Mouse (Mus musculus): ENCODE measurements around the gene Spaca9. TPM values are rescaled to one million over a fixed set of nuclear protein-coding genes. Genes with fewer than 3 reads are reported as not detected.
A peak's percentile ranks its signal among the peaks of the same experiment; 100 is the strongest.

The Spaca9 gene
- total RNA-seq (2022) = 1 to 10 TPM in 2 of 4 experiments, under 1 TPM in 2; 0.55 to 2.1 (median 1.1) TPM

DNA sequence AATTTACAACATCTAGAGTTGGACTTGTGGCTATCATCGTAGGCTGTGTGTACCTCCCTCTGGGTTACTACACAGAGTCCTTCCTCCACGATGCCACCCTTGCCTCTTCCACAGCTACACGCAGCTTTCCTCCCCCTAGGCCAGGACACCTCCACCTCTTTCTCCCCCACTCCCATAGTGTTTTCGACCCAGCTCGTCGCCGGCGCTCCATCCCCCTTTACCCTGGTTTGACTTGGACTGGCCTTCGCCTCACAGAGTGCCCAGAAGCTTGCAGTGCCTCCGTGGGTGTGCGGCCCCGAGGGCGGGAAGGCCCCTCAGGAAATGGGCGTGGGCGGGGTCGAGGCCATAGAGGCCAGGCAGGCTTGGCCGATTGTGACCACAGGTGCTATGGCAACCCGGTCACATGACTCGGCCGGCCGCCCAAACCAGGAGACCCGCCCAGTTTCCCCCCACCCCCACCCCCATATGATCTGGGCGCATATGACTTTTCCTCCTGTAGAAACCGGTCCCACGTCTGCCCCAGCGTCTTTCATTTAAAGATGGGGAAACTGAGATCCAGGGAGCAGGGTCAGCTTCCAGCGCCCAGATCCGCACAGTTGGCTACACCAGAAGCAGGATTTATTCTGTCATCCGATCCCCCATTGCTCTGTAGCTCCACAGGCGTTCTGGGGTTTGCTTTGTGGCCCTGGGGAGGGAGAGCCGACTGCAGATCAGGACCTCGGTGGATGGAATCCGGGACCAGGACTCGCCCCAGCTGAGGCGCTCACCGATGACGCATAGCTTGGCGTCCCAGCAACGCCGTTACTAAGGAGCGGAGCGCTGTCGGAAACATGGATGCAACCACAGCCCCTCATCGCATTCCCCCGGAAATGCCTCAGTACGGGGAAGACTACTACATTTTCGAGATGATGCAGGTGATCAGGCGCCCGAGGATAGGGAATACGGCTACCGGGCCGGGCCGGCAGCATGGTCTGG lies at the start of gene Spaca9, which contains the start of gene Ak8:
TSS of gene Spaca9 (minus strand) at position 367 of the 975 bp plus-strand sequence.
TSS of gene Ak8 (plus strand) at position 804 of the 975 bp plus-strand sequence.
- peak; percentile 69 to 75 for DNase-seq (ENCODE audit: low spot score in 2 of 2)

DNA sequence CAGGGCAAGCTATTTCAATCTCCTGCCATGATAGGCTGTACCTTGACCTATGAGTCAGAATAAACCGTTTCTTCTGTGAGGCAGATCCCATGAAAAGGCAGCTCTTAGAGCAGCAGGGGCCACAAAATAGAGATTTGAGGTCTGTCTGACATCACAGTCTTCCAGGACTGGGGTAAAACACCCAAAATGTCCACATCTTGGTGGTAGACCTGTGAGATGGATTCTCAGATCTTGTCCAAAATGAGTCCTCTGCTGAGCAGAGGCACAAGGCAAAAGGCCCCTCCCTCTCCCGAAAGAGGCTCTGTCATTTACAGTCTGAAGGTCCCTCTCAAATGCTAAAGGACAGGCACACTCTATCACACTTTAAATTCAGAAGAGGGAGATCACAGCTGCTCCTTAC lies 48.2 kb upstream of the Spaca9 start:
- DNase-seq (ENCODE audit: low spot score in 2 of 2) = no peak

DNA sequence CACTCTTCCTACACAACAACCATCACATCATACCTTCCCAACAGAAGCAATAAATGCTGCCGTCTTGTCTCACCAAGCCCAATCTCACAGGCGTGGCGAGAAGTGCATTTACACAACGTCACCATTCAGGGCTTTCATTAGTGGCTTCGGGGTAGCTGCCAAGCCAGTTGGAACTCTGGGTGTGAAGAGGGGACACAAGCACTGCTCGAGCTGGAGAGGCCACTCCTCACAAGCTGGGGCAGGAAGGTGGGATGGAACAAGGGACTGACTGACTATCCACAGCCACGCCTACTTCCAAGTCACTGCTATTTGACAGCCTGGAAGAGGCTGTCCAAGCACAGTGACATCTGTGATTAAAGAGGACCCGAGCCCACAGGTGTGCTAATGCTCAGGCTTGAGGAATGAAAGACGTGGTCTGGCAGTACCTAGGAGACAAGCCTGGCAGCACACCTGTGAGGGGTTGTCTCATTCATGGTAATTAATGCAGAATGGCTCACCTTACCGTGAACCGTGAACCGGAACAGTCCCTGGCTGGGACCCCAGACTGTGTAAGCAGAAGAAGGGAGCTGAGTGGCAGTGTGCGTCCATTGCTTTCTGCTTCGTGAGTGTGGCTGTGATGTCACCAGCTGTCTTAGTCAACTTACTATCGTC lies 47.3 kb upstream of the Spaca9 start:
- no peak for DNase-seq (ENCODE audit: low spot score in 2 of 2)

- DNase-seq (ENCODE audit: low spot score in 2 of 2) = no peak
These were observed 43.2 kb upstream of the Spaca9 start for GRCm38 (mm10) chr2:28742701-28743100.

- DNase-seq (ENCODE audit: low spot score in 2 of 2) = no peak
These were observed 40.6 kb upstream of the Spaca9 start for GRCm38 (mm10) chr2:28740159-28740558.

- no peak for DNase-seq (ENCODE audit: low spot score in 2 of 2)
These were observed 37.6 kb upstream of the Spaca9 start for GRCm38 (mm10) chr2:28737112-28737511.

- DNase-seq (ENCODE audit: low spot score in 2 of 2) = no peak
These were observed 31.1 kb upstream of the Spaca9 start for GRCm38 (mm10) chr2:28730676-28731075.

- no peak for DNase-seq (ENCODE audit: low spot score in 2 of 2)
These were observed 28.4 kb upstream of the Spaca9 start for GRCm38 (mm10) chr2:28727786-28728404.

DNA sequence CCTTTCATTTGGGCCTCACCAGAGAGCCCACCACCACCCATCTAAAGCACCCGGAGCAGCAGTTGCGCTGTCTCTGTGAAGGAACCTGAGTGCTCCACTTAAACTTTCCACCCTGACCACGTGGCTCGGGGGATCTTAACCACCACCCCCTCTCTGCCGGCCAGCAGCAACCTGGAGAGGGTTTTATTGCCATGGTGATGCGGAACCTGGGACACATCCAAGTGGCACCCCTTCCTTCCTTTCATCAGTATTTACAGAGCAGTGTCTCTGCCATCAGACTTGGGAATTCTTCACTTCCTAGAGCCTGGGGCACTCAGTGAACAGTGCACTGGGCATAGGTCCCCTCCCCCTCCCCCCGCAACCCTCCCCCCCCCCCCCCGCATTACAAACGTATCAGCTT lies 24.4 kb upstream of the Spaca9 start:
- DNase-seq (ENCODE audit: low spot score in 2 of 2) = no peak

- no peak for DNase-seq (ENCODE audit: low spot score in 2 of 2)
These were observed 22.9 kb upstream of the Spaca9 start for GRCm38 (mm10) chr2:28722419-28722818.

DNA sequence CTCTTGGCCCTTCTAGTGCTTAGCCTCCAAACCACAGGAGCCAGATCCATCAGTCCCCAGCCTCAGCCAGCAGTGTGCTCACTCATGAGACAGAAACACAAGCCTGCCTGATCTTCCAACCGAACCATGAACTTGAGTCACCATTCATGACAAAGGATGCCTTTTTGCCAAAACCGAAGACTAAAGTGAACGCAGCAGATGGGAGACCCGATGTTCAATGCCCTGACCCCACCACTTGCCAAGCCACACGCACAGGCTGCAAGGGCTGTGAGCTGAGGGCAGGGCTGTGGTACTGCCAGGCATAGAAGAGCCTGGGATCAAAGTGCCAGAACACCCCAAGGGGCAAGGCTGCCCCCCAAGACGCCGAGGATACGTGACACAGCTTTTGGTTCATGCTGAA lies 13.5 kb upstream of the Spaca9 start:
- DNase-seq (ENCODE audit: low spot score in 2 of 2) = no peak

GRCm38 (mm10) chr2:28706787-28707186 lies 7.3 kb upstream of the Spaca9 start:
- no peak for DNase-seq (ENCODE audit: low spot score in 2 of 2)

GRCm38 (mm10) chr2:28706106-28706636 lies 6.6 kb upstream of the Spaca9 start:
- DNase-seq (ENCODE audit: low spot score in 2 of 2) = no peak

GRCm38 (mm10) chr2:28701646-28702262 lies 2.2 kb upstream of the Spaca9 start:
- no peak for DNase-seq (ENCODE audit: low spot score in 2 of 2)

GRCm38 (mm10) chr2:28698566-28698965 lies 961 bp downstream of the Spaca9 start:
- DNase-seq (ENCODE audit: low spot score in 2 of 2) = no peak

DNA sequence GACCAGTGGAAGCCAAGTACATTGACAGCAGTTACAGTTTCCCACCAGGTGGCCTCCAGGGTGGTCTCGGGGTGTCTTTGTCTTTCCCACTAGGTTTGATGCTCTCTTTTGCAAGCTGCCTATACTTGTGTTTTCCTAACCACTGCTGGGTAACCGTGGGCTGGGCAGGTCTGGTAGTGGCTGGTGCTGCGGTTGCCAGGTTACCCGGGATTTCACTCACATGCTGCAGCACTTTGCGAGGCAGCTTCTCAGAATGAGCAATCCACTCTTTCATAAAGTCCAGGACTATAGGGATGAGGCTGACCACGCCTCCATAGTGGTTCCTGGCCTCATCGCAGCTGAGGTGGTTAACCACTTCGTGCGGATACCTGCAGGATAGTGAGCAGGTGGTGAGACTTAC lies 6.8 kb downstream of the Spaca9 start:
- DNase-seq (ENCODE audit: low spot score in 2 of 2) = peak in 1 of 2 experiments; percentile 29

GRCm38 (mm10) chr2:28688431-28688830 lies 11.1 kb downstream of the Spaca9 start:
- no peak for DNase-seq (ENCODE audit: low spot score in 2 of 2)

DNA sequence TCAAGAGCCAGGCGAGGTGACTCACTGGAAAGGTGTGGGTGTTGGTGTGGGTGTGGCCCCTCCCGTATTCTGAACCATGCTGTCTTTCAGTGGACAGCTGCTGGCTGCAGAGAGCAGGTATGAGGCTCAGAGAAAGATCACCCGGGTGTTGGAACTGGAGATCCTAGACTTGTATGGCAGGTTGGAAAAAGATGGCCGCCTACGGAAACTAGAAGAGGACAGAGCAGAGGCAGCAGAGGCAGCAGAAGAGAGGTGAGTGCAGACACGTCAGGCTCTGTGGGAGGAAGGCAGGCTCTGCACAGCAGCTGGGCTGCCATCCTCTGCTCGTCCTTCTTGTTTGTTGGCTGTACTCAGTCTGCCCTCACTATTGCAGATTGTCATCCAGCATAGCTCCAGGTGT lies 13.6 kb downstream of the Spaca9 start:
- peak; percentile 39 to 56 for DNase-seq (ENCODE audit: low spot score in 2 of 2)

DNA sequence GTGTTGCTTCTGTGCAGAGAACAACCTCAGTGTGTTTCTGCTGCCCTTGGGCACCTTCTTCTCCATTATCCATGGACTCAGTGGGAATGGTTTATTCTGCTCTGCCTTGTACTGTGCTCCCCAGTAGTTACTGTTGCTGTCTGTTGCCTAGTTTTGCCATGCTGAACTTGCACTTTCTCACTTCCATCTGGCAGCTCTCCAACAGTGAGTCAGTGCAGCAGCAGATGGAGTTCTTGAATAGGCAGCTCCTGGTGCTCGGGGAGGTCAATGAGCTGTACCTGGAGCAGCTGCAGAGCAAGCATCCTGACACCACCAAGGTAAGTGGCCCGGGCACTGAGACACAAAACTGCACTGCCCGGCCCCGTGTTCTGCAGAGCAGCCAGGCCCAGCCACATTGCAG lies 17.8 kb downstream of the Spaca9 start:
- DNase-seq (ENCODE audit: low spot score in 2 of 2) = peak in 1 of 2 experiments; percentile 69

- DNase-seq (ENCODE audit: low spot score in 2 of 2) = no peak
These were observed 18.8 kb downstream of the Spaca9 start for GRCm38 (mm10) chr2:28680710-28681109.

GRCm38 (mm10) chr2:28676005-28676404 lies 23.5 kb downstream of the Spaca9 start:
- DNase-seq (ENCODE audit: low spot score in 2 of 2) = no peak

Measured in left cerebral cortex, adult 8-10 months (tissue).